Mouse (Mus musculus): Measurements from ENCODE around the gene Lrch4. TPM values are rescaled to one million over a fixed set of nuclear protein-coding genes. Genes with fewer than 3 reads are reported as not detected.

Gene Lrch4
- polyA plus RNA-seq, 1 experiment, result 249 TPM

GRCm38 (mm10) chr5:137683388-137684293, 54.7 kb downstream of the Lrch4 start:
- Histone ChIP-seq H3K27me3 (ENCODE audit: control insufficient read depth, insufficient read depth, low read length) (no peaks in the 10 kb centered on the region), H3K4me3 (ENCODE audit: extremely low read depth, insufficient read depth, insufficient read length) (peak overlapping the region; percentile 71), H3K4me1 (ENCODE audit: control insufficient read depth, insufficient read depth, insufficient read length) (peaks cover 12% of the 10 kb centered on the region), H3K27ac (ENCODE audit: insufficient read depth, low read length) (peak overlapping the region; percentile 52; the same call in 1 of the 2 replicates), H3K36me3 (ENCODE audit: control insufficient read depth, insufficient read depth, low read length) (no peaks in the 10 kb centered on the region)
- TF ChIP-seq CTCF (IDR thresholded peaks at IDR 0.05; ENCODE audit: extremely low read depth, insufficient read depth, insufficient read length, insufficient replicate concordance), result no peak
- no peak for TF ChIP-seq POLR2A (IDR thresholded peaks at IDR 0.05; ENCODE audit: low read depth, low read length)
- 8% methylated on average over 28 of the region's 28 CpGs for WGBS
- no peak for DNase-seq (ENCODE audit: low read depth in 1 of 2, low spot score in 2 of 2)

- H3K36me3 ChIP-seq (ENCODE audit: control insufficient read depth, insufficient read depth, low read length), result no peaks in the 10 kb centered on the region
- no peak for TF ChIP-seq CTCF (IDR thresholded peaks at IDR 0.05; ENCODE audit: extremely low read depth, insufficient read depth, insufficient read length, insufficient replicate concordance)
- peak; percentile 42; the same call in 1 of the 2 replicates for TF ChIP-seq POLR2A (IDR thresholded peaks at IDR 0.05; ENCODE audit: low read depth, low read length)
- H3K4me1 ChIP-seq (ENCODE audit: control insufficient read depth, insufficient read depth, insufficient read length), result peaks cover 12% of the 10 kb centered on the region
- peak within 1 kb of the TSS; percentile 71 for H3K4me3 ChIP-seq (ENCODE audit: extremely low read depth, insufficient read depth, insufficient read length)
- peak within 1 kb of the TSS; percentile 57; the same call in 1 of the 2 replicates for H3K27ac ChIP-seq (ENCODE audit: insufficient read depth, low read length)
- H3K27me3 ChIP-seq (ENCODE audit: control insufficient read depth, insufficient read depth, low read length), result no peaks in the 10 kb centered on the region
- peak; percentile 99 for DNase-seq (ENCODE audit: low read depth in 1 of 2, low spot score in 2 of 2)
- WGBS, result under 1% methylated on average over 59 of the region's 62 CpGs
Observed at GRCm38 (mm10) chr5:137684294-137685123, 55.6 kb downstream of the Lrch4 start, which contains the start of gene Agfg2. Gene Agfg2, minus strand, starts transcription at chr5:137684726.

GRCm38 (mm10) chr5:137685653-137686052, 56.7 kb downstream of the Lrch4 start:
- no peaks in the 10 kb centered on the region for H3K27me3 ChIP-seq (ENCODE audit: control insufficient read depth, insufficient read depth, low read length)
- no peak overlapping the region for H3K4me3 ChIP-seq (ENCODE audit: extremely low read depth, insufficient read depth, insufficient read length)
- TF ChIP-seq CTCF (IDR thresholded peaks at IDR 0.05; ENCODE audit: extremely low read depth, insufficient read depth, insufficient read length, insufficient replicate concordance) (no peak), POLR2A (IDR thresholded peaks at IDR 0.05; ENCODE audit: low read depth, low read length) (no peak)
- peaks cover 12% of the 10 kb centered on the region for H3K4me1 ChIP-seq (ENCODE audit: control insufficient read depth, insufficient read depth, insufficient read length)
- WGBS, result 73% methylated on average over 3 of the region's 3 CpGs
- DNase-seq (ENCODE audit: low read depth in 1 of 2, low spot score in 2 of 2), result no peak
- H3K36me3 ChIP-seq (ENCODE audit: control insufficient read depth, insufficient read depth, low read length), result no peaks in the 10 kb centered on the region
- peak overlapping the region; percentile 57; the same call in 1 of the 2 replicates for H3K27ac ChIP-seq (ENCODE audit: insufficient read depth, low read length)

- DNase-seq (ENCODE audit: low read depth in 1 of 2, low spot score in 2 of 2), result peak in 1 of 2 experiments; percentile 51
- Histone ChIP-seq H3K36me3 (ENCODE audit: control insufficient read depth, insufficient read depth, low read length) (no peaks in the 10 kb centered on the region), H3K4me1 (ENCODE audit: control insufficient read depth, insufficient read depth, insufficient read length) (peaks cover 12% of the 10 kb centered on the region), H3K27me3 (ENCODE audit: control insufficient read depth, insufficient read depth, low read length) (no peaks in the 10 kb centered on the region), H3K4me3 (ENCODE audit: extremely low read depth, insufficient read depth, insufficient read length) (no peak overlapping the region), H3K27ac (ENCODE audit: insufficient read depth, low read length) (peak overlapping the region; percentile 42)
- 42% methylated on average over 6 of the region's 6 CpGs for WGBS
- no peak for TF ChIP-seq POLR2A (IDR thresholded peaks at IDR 0.05; ENCODE audit: low read depth, low read length)
- TF ChIP-seq CTCF (IDR thresholded peaks at IDR 0.05; ENCODE audit: extremely low read depth, insufficient read depth, insufficient read length, insufficient replicate concordance), result no peak
Observed at GRCm38 (mm10) chr5:137686127-137686790, 57.3 kb downstream of the Lrch4 start.

DNA sequence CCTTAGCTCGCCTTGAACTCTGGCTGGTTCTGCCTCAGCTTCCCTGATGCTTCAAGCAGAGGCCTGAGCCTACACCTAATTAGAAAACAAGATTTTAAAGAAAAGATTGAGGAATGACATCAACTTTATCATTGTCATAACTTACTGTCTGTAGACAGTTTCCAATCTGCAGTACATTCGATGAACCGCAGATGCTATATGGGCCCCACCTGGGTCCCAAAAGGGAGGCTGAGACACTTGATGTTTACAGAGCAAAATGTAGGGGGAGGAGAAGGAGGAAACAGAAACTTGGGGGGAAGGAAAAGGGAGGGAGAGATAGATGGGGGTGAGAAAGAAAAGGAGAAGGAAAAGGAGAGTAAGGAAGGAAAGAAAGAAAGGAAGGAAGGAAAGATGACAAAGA, 61.1 kb downstream of the Lrch4 start:
- H3K27ac ChIP-seq (ENCODE audit: insufficient read depth, low read length), result no peak overlapping the region
- no peak for TF ChIP-seq CTCF (IDR thresholded peaks at IDR 0.05; ENCODE audit: extremely low read depth, insufficient read depth, insufficient read length, insufficient replicate concordance)
- TF ChIP-seq POLR2A (IDR thresholded peaks at IDR 0.05; ENCODE audit: low read depth, low read length), result no peak
- H3K4me3 ChIP-seq (ENCODE audit: extremely low read depth, insufficient read depth, insufficient read length), result no peak overlapping the region
- 61% methylated on average over 3 of the region's 3 CpGs for WGBS
- DNase-seq (ENCODE audit: low read depth in 1 of 2, low spot score in 2 of 2), result no peak
- H3K4me1 ChIP-seq (ENCODE audit: control insufficient read depth, insufficient read depth, insufficient read length), result peaks cover 8% of the 10 kb centered on the region
- no peaks in the 10 kb centered on the region for H3K27me3 ChIP-seq (ENCODE audit: control insufficient read depth, insufficient read depth, low read length)
- no peaks in the 10 kb centered on the region for H3K36me3 ChIP-seq (ENCODE audit: control insufficient read depth, insufficient read depth, low read length)

GRCm38 (mm10) chr5:137690531-137690930, 61.6 kb downstream of the Lrch4 start:
- Histone ChIP-seq H3K36me3 (ENCODE audit: control insufficient read depth, insufficient read depth, low read length) (no peaks in the 10 kb centered on the region), H3K27me3 (ENCODE audit: control insufficient read depth, insufficient read depth, low read length) (no peaks in the 10 kb centered on the region), H3K4me1 (ENCODE audit: control insufficient read depth, insufficient read depth, insufficient read length) (peaks cover 3% of the 10 kb centered on the region; the same call in 1 of the 2 replicates), H3K27ac (ENCODE audit: insufficient read depth, low read length) (no peak overlapping the region), H3K4me3 (ENCODE audit: extremely low read depth, insufficient read depth, insufficient read length) (no peak overlapping the region)
- TF ChIP-seq CTCF (IDR thresholded peaks at IDR 0.05; ENCODE audit: extremely low read depth, insufficient read depth, insufficient read length, insufficient replicate concordance) (no peak), POLR2A (IDR thresholded peaks at IDR 0.05; ENCODE audit: low read depth, low read length) (no peak)
- DNase-seq (ENCODE audit: low read depth in 1 of 2, low spot score in 2 of 2), result no peak
- 82% methylated on average over 9 of the region's 9 CpGs for WGBS

Other genes with a start within 250 kb of the Lrch4 start
- 0.02 and 0.06 TPM in 2 replicates for gene Zan, start 152.1 kb upstream of the Lrch4 start, polyA plus RNA-seq (2012; rRNA removed)
- 26.6 and 40.1 TPM in 2 replicates for gene Pop7, start 126.6 kb upstream of the Lrch4 start, polyA plus RNA-seq (2012; rRNA removed)
- 40.3 and 49.8 TPM in 2 replicates for gene Gigyf1, start 110.6 kb upstream of the Lrch4 start, polyA plus RNA-seq (2012; rRNA removed)
- not detected in 2 replicates for gene Epo, start 95.9 kb upstream of the Lrch4 start, polyA plus RNA-seq (2012; rRNA removed)
- 762 and 932 TPM in 2 replicates for gene Gnb2, start 95.6 kb upstream of the Lrch4 start, polyA plus RNA-seq (2012; rRNA removed)
- not detected in 2 replicates for gene Actl6b, start 75.6 kb upstream of the Lrch4 start, polyA plus RNA-seq (2012; rRNA removed)
- gene Tfr2, start 59.3 kb upstream of the Lrch4 start, polyA plus RNA-seq (2012; rRNA removed), result 12.2 and 12.9 TPM in 2 replicates
- gene Mospd3, start 28.1 kb upstream of the Lrch4 start, polyA plus RNA-seq (2012; rRNA removed), result 90.3 and 131 TPM in 2 replicates
- gene Pcolce, start 15.3 kb upstream of the Lrch4 start, polyA plus RNA-seq (2012; rRNA removed), result 69.6 and 88.0 TPM in 2 replicates
- gene Fbxo24, start 119 bp upstream of the Lrch4 start, polyA plus RNA-seq (2012; rRNA removed), result 0.25 and 0.26 TPM in 2 replicates
- gene Gm20605, start 54 bp downstream of the Lrch4 start, polyA plus RNA-seq (2012; rRNA removed), result 69.4 and 70.9 TPM in 2 replicates
- 328 and 407 TPM in 2 replicates for gene Sap25, start 12.2 kb downstream of the Lrch4 start, polyA plus RNA-seq (2012; rRNA removed)
- 0.79 and 1.0 TPM in 2 replicates for gene Irs3, start 16.6 kb downstream of the Lrch4 start, polyA plus RNA-seq (2012; rRNA removed)
- gene Agfg2, start 55.6 kb downstream of the Lrch4 start, polyA plus RNA-seq (2012; rRNA removed), result 16.5 and 23.3 TPM in 2 replicates
- 1.2 and 1.9 TPM in 2 replicates for gene Nyap1, start 112.5 kb downstream of the Lrch4 start, polyA plus RNA-seq (2012; rRNA removed)
- gene Tsc22d4, start 116.6 kb downstream of the Lrch4 start, polyA plus RNA-seq (2012; rRNA removed), result 133 and 180 TPM in 2 replicates
- gene Ppp1r35, start 149.7 kb downstream of the Lrch4 start, polyA plus RNA-seq (2012; rRNA removed), result 43.9 and 55.3 TPM in 2 replicates
- gene Mepce, start 158.5 kb downstream of the Lrch4 start, polyA plus RNA-seq (2012; rRNA removed), result 36.9 and 44.4 TPM in 2 replicates
- 1.6 and 2.4 TPM in 2 replicates for gene Zcwpw1, start 158.7 kb downstream of the Lrch4 start, polyA plus RNA-seq (2012; rRNA removed)
- 22.5 and 41.5 TPM in 2 replicates for gene Pilra, start 207.2 kb downstream of the Lrch4 start, polyA plus RNA-seq (2012; rRNA removed)
- gene Pilrb1, start 229.0 kb downstream of the Lrch4 start, polyA plus RNA-seq (2012; rRNA removed), result 22.8 and 40.7 TPM in 2 replicates
- gene Pilrb2, start 242.7 kb downstream of the Lrch4 start, polyA plus RNA-seq (2012; rRNA removed), result 28.8 and 47.8 TPM in 2 replicates

Measured in spleen, adult 2 months (tissue).